Mouse (Mus musculus) kidney, adult 2 months (tissue): ENCODE results near the gene Car9. TPM values are rescaled to one million over a fixed set of nuclear protein-coding genes. Genes with fewer than 3 reads are reported as not detected.

Experiments used
- DNase-seq: peaks from one replicate; pipeline ENCODE4 v3.0.0; 2021
- H3K27ac ChIP-seq: fragments of 200-500 bp; 2 replicates; pipeline ENCODE4 v1.5.1; 2012; ENCODE audit warnings: low read depth, low read length, control low read depth, inconsistent platforms; ENCODE audit not compliant: insufficient read depth
- H3K27me3 ChIP-seq: fragments of 200-500 bp; replicated peaks from 2 replicates; pipeline ENCODE4 v1.6.1; 2012; ENCODE audit warnings: mild to moderate bottlenecking, moderate library complexity, low read length, inconsistent platforms; ENCODE audit not compliant: control insufficient read depth, insufficient read depth
- H3K36me3 ChIP-seq: fragments of 200-500 bp; 2 replicates; pipeline ENCODE4 v1.6.1; 2012; ENCODE audit warnings: mild to moderate bottlenecking, moderate library complexity, low read length, inconsistent platforms; ENCODE audit not compliant: control insufficient read depth, insufficient read depth
- H3K4me1 ChIP-seq: fragments of 200-500 bp; 2 replicates; pipeline ENCODE4 v1.6.1; 2011; ENCODE audit warnings: low read length; ENCODE audit not compliant: control insufficient read depth, insufficient read depth
- H3K4me3 ChIP-seq: fragments of 200-500 bp; 2 replicates; pipeline ENCODE4 v1.5.1; 2011; ENCODE audit warnings: mild to moderate bottlenecking, low read depth, low read length, control low read depth; ENCODE audit not compliant: insufficient read depth
- CTCF ChIP-seq: fragments of 200-500 bp; conservative IDR thresholded peaks from 2 replicates; pipeline ENCODE4 v1.5.1; 2011; ENCODE audit warnings: low read depth, mild to moderate bottlenecking, control low read depth, low read length, moderate library complexity, mixed read lengths; ENCODE audit not compliant: insufficient read depth, insufficient read length
- POLR2A ChIP-seq: fragments of 200-500 bp; IDR thresholded peaks from one replicate; pipeline ENCODE4 v1.6.1; 2011; ENCODE audit warnings: low read depth, low read length, control low read depth
- WGBS: fragments of 180-500 bp; shearing (Covaris S2); methylation state at CpG from one replicate; pipeline ENCODE4 v1.1.7; 2018; 5-methylcytosine and 5-hydroxymethylcytosine counted together
- polyA plus RNA-seq: library from polyadenylated mRNA; depleted of rRNA; stranded (reverse); fragments of >200 nt; gene quantifications from 2 replicates; pipeline ENCODE4 v1.2.3, GENCODE M21; 2012

Car9 gene
- polyA plus RNA-seq, 1 experiment, result 4.9 TPM

DNA sequence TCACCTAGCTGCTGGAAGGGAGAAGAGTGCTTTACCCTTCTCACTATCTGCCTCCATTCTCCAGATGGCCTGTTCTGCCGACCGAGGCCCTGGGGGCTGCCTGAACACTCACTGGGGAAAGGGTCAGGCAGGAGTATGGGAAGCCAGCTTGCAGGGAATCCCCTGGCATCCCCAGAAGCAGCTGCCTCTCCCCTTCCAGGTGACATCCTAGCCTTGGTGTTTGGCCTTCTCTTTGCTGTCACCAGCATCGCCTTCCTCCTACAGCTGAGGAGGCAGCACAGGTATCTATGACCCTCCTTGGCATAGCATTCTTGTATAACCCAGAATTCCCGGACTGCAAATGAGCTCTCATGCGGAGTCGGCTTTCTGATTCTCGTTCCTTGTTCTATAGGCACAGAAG is 5.9 kb downstream of the Car9 start:
- WGBS, result 77% methylated on average over 7 of the region's 7 CpGs
- TF ChIP-seq POLR2A (no peak), CTCF (no peak)
- Histone ChIP-seq H3K4me3 (no peak overlapping the region), H3K36me3 (no peaks in the 10 kb centered on the region), H3K27ac (no peak overlapping the region), H3K4me1 (peaks cover 8% of the 10 kb centered on the region), H3K27me3 (no peaks in the 10 kb centered on the region)
- no peak for DNase-seq

DNA sequence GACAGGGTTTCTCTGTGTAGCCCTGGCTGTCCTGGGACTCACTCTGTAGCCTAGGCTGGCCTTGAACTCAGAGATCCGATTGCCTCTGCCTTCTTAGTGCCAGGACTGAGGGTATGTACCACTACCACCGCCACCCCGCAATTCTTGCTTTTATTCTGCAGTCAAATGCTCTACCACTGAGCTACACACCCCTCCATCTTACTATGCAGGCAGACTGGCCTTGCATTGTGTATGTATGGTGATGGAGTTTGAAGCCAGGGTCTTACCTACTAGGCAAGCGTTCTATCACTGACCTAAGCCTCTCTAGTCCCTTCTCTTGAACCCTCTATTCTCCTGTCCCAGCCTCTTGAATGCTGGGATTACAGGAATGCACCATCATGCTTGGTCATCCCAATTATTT is 6.5 kb downstream of the Car9 start:
- TF ChIP-seq POLR2A, result no peak
- no peak for TF ChIP-seq CTCF
- WGBS, result 85% methylated on average over 4 of the region's 4 CpGs
- DNase-seq, result no peak
- H3K27ac ChIP-seq, result no peak overlapping the region
- H3K36me3 ChIP-seq, result no peaks in the 10 kb centered on the region
- no peak overlapping the region for H3K4me3 ChIP-seq
- no peaks in the 10 kb centered on the region for H3K27me3 ChIP-seq
- peaks cover 3% of the 10 kb centered on the region; the same call in 1 of the 2 replicates for H3K4me1 ChIP-seq

DNA sequence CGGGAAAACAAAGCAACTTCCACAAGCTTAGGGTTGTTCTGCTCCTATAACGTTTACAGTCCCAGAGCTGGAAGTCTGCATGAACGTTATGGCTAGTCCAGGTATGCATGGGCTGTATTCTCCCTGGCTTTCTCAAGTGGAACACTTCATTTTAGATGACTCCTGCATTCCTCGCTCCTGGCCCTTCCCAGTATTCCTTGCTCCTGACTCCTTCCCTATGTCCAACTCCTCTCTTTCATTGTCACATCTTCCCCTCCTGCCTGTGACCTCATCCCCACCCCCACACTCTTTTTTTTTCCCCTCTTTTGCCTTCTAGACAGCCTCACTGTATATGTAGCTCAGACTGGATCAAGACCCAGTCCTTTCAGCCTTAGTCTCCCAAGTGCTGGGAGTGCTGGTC is 7.0 kb downstream of the Car9 start:
- no peak overlapping the region for H3K4me3 ChIP-seq
- DNase-seq, result no peak
- no peak overlapping the region for H3K27ac ChIP-seq
- no peaks in the 10 kb centered on the region for H3K27me3 ChIP-seq
- H3K36me3 ChIP-seq, result no peaks in the 10 kb centered on the region
- peaks cover under 1% of the 10 kb centered on the region; the same call in 1 of the 2 replicates for H3K4me1 ChIP-seq
- TF ChIP-seq POLR2A (no peak), CTCF (no peak)
- WGBS, result 65% methylated on average over 4 of the region's 4 CpGs

DNA sequence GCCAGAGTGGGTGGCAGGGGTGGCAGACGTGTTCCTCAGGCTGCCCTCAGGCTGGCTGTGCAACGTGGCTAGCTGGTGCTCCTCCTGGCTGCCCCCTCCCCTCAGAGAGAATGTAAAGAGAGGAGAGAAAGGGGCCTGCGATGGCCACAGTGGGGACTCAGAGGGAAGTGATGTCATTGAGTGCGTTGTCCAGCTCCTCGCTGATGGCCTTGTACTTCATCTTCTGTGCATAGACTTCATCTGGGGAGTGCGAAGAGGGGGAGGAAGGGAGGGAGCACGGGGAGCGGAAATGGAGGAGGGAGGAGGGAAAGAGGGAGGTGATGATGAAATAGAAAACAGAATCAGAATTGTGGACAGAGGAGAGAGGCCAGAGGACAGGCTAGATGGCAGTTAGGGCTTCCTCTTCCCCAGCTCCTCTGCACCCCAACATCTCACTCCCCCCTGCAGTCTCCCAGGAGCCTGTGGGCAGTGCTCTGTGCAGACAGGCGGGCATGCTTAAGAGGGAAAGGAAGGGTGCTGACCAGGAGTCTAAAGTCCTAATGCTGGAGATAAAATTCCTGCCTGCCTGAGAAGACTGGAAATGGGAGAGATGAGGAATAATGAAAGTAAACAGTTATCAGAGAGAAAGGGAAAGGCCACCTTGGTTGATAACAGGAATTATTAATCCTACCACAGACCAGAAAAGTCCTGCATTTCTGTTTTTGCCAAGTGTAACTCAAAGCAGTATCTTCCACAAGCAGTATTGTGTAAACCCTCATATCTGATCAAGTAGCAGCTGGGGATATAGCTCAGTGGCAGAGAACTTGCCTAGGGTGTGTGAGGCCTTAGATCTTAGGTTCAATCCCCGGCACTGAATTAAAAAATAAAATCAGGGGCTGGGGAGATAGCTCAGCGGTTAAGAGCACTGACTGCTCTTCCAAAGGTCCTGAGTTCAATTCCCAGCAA is 9.3 kb downstream of the Car9 start:
- TF ChIP-seq CTCF, result no peak
- TF ChIP-seq POLR2A, result no peak

DNA sequence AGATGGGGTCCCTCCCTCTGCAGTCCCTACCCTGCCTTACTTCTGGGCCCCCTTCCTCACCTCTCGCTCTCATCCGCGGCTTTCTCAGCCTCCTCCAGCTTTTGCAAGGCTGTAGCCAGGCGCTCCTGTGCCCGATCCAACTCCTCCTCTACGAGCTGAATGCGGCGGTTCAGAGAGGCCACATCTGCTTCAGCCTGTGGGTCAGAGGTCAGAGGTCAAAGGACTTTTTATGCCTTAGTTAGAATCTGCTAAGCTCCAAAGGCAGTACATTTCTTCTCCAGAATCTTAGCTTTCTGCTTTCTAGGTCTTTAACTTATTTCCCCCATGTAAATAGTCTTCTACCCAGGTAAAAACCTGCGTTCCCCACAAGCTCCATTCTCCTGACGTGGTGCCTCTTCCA is 12.8 kb downstream of the Car9 start:
- H3K27me3 ChIP-seq, result no peaks in the 10 kb centered on the region
- peaks cover 3% of the 10 kb centered on the region; the same call in 1 of the 2 replicates for H3K4me1 ChIP-seq
- no peak overlapping the region for H3K4me3 ChIP-seq
- no peaks in the 10 kb centered on the region for H3K36me3 ChIP-seq
- TF ChIP-seq POLR2A (no peak), CTCF (no peak)
- DNase-seq, result no peak
- WGBS, result 32% methylated on average over 10 of the region's 10 CpGs
- H3K27ac ChIP-seq, result no peak overlapping the region

More for the DNA sequence above, 9.3 kb downstream of the Car9 start:
- Histone ChIP-seq H3K4me3 (no peak overlapping the region), H3K27ac (no peak overlapping the region), H3K36me3 (no peaks in the 10 kb centered on the region), H3K4me1 (no peaks in the 10 kb centered on the region; the same call in 1 of the 2 replicates), H3K27me3 (no peaks in the 10 kb centered on the region)
- WGBS, result 67% methylated on average over 11 of the region's 11 CpGs
- no peak for DNase-seq

DNA sequence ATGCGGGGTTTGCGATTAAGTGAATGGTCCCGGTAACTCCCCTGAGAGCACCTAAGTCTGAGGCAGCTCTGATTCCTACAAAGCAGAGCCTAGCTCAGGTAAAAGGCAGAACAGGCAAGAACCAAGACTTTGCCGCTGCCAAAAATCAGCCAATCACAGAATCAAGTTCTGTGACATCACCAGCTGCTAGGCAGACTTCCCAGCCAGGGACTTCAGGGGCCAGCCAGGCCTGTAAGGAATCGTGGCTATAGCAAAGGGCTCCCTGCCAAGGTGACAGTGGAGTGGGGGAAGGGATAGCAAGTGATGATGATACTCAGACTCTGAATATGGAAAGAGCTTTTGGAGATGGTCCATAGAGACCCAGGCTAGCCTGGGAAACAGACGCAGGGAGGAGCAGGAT is 13.2 kb downstream of the Car9 start:
- no peaks in the 10 kb centered on the region for H3K27me3 ChIP-seq
- no peaks in the 10 kb centered on the region for H3K36me3 ChIP-seq
- no peak overlapping the region for H3K27ac ChIP-seq
- WGBS, result 20% methylated on average over 6 of the region's 6 CpGs
- H3K4me3 ChIP-seq, result no peak overlapping the region
- peaks cover 3% of the 10 kb centered on the region; the same call in 1 of the 2 replicates for H3K4me1 ChIP-seq
- TF ChIP-seq CTCF, result no peak
- TF ChIP-seq POLR2A, result no peak
- peak; percentile 92 for DNase-seq

DNA sequence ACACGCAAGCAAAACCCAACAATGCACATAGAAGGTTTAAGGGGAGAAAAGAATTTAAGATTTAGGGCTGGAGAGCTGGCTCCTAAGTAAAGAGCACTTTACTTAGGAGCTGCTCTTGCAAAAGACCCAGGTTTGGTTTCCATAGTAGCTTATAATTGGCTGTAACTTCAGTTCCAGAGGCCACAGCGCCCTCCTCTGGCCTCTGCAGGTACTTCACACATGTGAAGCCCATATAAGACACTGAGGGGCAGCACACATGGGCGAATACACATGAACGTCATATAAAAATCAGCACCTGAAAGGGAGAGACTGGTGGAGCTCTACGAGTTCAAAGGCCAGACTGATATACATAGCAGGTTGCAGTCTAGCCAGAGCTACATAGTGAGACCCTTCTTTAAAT is 21.1 kb downstream of the Car9 start:
- Histone ChIP-seq H3K27me3 (no peaks in the 10 kb centered on the region), H3K27ac (no peak overlapping the region), H3K4me3 (no peak overlapping the region), H3K4me1 (peaks cover 3% of the 10 kb centered on the region; the same call in 1 of the 2 replicates), H3K36me3 (no peaks in the 10 kb centered on the region)
- TF ChIP-seq POLR2A, result no peak
- peak; percentile 35 for TF ChIP-seq CTCF
- DNase-seq, result no peak
- 73% methylated on average over 5 of the region's 5 CpGs for WGBS
